Mouse (Mus musculus) neural tube, embryonic 11.5 days (tissue): ENCODE data around the gene Slc45a1. TPM values are rescaled to one million over a fixed set of nuclear protein-coding genes. Genes with fewer than 3 reads are reported as not detected.
"Not testable (repeated sequence)": the region's sequence is repeated elsewhere in the genome, so short reads cannot be mapped to it uniquely, and the experiment has no call there.

ENCODE experiments used
- ATAC-seq: fragments of 200-750 bp; cut with Nextera tagmentation; 2 replicates; pipeline ENCODE4 v1.8.0; 2017; ENCODE audit warnings: moderate number of reproducible peaks, mild to moderate bottlenecking, moderate TSS enrichment, moderate library complexity; ENCODE audit not compliant: insufficient read depth, low FRiP score, low TSS enrichment
- DNase-seq: peaks from one replicate; pipeline ENCODE4 v3.0.0-alpha.2; 2015; ENCODE audit warnings: low spot score
- H3K27ac ChIP-seq: fragments of 300-500 bp; sonication (generic); 2 replicates; pipeline ENCODE4 v1.5.1; 2014; ENCODE audit warnings: low read depth, mild to moderate bottlenecking, low read length
- H3K27me3 ChIP-seq: fragments of 300-500 bp; sonication (generic); 2 replicates; pipeline ENCODE4 v1.6.1; 2014; ENCODE audit warnings: mild to moderate bottlenecking, low read length, mixed read lengths; ENCODE audit not compliant: control insufficient read depth, insufficient read depth
- H3K36me3 ChIP-seq: fragments of 300-500 bp; sonication (generic); 2 replicates; pipeline ENCODE4 v1.6.1; 2014; ENCODE audit warnings: mild to moderate bottlenecking, low read length, moderate library complexity, mixed read lengths; ENCODE audit not compliant: control insufficient read depth, insufficient read depth
- H3K4me1 ChIP-seq: fragments of 300-500 bp; sonication (generic); 2 replicates; pipeline ENCODE4 v1.6.1; 2014; ENCODE audit warnings: low read length, mixed read lengths; ENCODE audit not compliant: control insufficient read depth, insufficient read depth
- H3K4me2 ChIP-seq: fragments of 300-500 bp; sonication (generic); 2 replicates; pipeline ENCODE4 v1.6.1; 2014; ENCODE audit warnings: low read depth, mild to moderate bottlenecking, moderate library complexity
- H3K4me3 ChIP-seq: fragments of 300-500 bp; sonication (generic); 2 replicates; pipeline ENCODE4 v1.5.1; 2014; ENCODE audit warnings: low read depth, low read length
- H3K9ac ChIP-seq: fragments of 300-500 bp; sonication (generic); 2 replicates; pipeline ENCODE4 v1.6.1; 2014; ENCODE audit warnings: mild to moderate bottlenecking, low read length
- H3K9me3 ChIP-seq: fragments of 300-500 bp; sonication (generic); 2 replicates; pipeline ENCODE4 v1.6.1; 2016; ENCODE audit warnings: low read length; ENCODE audit not compliant: control insufficient read depth
- WGBS: fragments of 180-500 bp; shearing (Covaris S2); extraction: QIAGEN DNeasy Blood & Tissue Kit; methylation state at CpG from one replicate; pipeline ENCODE4 v1.1.7; 2014; 5-methylcytosine and 5-hydroxymethylcytosine counted together
- polyA plus RNA-seq: library from polyadenylated mRNA; unstranded; fragments of >200 nt; fragmentation: Nextera tagmentation; extraction: Ambion mirVana; gene quantifications from 2 replicates; pipeline ENCODE4 v1.2.1, GENCODE M21; 2014

Gene Slc45a1
- polyA plus RNA-seq, 1 experiment from 2014 or later, result 8.8 TPM

DNA sequence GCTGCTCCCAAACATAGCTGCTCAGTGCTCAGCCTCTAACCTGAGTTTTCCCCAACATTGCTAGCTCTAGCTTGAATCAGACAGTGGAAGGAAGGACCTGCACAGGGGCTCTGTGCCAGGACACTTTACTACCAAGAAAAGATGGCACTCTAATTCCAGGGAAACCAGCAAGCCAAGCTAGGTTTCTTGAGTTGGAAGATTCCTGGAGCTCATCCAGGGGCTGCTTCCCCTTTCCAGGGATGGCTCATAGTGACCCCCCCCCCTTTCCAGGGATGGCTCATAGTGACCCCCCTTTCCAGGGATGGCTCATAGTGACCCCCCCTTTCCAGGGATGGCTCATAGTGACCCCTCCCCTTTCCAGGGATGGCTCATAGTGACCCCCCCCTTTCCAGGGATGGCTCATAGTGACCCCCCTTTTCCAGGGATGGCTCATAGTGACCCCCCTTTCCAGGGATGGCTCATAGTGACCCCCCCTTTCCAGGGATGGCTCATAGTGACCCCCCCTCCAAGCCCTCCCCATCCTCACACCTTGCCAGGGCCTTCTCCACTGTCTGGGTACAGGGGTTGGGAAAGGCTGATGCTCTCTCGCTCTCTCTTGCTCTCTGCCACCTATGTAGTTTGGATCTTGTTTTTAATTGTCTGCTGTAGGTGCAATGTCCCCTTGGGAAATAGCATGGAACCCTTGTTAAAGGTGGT is 48.5 kb downstream of the Slc45a1 start:
- whole genome bisulfite sequencing, result 100% methylated on average over 1 of the region's 1 CpGs
- ATAC-seq (no peak), DNase-seq (no peak)
- no peak overlapping the region for H3K4me3 ChIP-seq
- no peaks in the 10 kb centered on the region for H3K9me3 ChIP-seq
- H3K4me1 ChIP-seq, result peaks cover 18% of the 10 kb centered on the region
- H3K36me3 ChIP-seq, result no peaks in the 10 kb centered on the region
- no peak overlapping the region for H3K4me2 ChIP-seq
- no peak overlapping the region for H3K27ac ChIP-seq
- no peaks in the 10 kb centered on the region for H3K27me3 ChIP-seq
- no peak overlapping the region for H3K9ac ChIP-seq

DNA sequence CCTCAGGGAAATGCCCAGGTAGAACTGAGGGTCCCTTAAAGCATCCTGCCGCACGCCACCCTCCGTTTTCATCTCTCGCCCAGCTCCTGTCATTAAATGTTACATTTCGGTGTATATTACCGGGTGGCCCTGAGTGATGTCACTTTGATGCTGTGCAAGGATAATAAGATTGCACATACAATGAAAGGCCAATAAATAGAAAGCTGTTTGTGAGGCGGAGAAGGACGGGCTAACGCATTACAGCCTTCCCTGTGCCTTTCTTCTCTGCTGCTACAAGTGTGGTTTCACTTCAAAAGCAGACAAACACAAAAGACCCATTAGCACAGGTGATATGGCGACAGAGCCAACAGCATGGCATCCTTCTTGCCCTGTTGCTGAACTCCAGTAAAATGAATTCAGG is 50.5 kb downstream of the Slc45a1 start:
- ATAC-seq (no peak), DNase-seq (no peak)
- Histone ChIP-seq H3K27me3 (no peaks in the 10 kb centered on the region), H3K27ac (no peak overlapping the region), H3K36me3 (no peaks in the 10 kb centered on the region), H3K4me2 (no peak overlapping the region), H3K4me3 (no peak overlapping the region), H3K9ac (no peak overlapping the region), H3K9me3 (no peaks in the 10 kb centered on the region), H3K4me1 (peaks cover 11% of the 10 kb centered on the region)
- 78% methylated on average over 10 of the region's 10 CpGs for WGBS

DNA sequence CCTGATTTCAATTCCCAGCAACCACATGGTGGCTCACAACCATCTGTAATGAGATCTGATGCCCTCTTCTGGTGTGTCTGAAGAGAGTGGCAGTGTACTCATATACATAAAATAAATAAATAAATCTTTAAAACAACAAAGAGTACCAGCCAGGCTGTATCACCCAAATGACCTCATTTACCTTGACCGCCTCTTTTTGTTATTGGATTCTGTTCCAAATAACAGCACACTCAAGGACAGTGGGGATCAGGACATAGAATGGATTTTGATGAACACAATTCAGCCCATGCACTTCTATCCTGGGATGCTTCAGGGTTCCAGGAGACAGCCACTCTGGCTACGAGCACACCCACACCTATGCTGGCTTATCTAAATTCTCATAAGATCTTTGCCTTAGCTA is 51.5 kb downstream of the Slc45a1 start:
- not testable (repeated sequence) for H3K36me3 ChIP-seq, H3K9ac ChIP-seq, H3K27ac ChIP-seq, H3K27me3 ChIP-seq, DNase-seq, ATAC-seq, H3K4me1 ChIP-seq, H3K4me2 ChIP-seq, H3K4me3 ChIP-seq, H3K9me3 ChIP-seq
- 91% methylated on average over 2 of the region's 2 CpGs for WGBS

DNA sequence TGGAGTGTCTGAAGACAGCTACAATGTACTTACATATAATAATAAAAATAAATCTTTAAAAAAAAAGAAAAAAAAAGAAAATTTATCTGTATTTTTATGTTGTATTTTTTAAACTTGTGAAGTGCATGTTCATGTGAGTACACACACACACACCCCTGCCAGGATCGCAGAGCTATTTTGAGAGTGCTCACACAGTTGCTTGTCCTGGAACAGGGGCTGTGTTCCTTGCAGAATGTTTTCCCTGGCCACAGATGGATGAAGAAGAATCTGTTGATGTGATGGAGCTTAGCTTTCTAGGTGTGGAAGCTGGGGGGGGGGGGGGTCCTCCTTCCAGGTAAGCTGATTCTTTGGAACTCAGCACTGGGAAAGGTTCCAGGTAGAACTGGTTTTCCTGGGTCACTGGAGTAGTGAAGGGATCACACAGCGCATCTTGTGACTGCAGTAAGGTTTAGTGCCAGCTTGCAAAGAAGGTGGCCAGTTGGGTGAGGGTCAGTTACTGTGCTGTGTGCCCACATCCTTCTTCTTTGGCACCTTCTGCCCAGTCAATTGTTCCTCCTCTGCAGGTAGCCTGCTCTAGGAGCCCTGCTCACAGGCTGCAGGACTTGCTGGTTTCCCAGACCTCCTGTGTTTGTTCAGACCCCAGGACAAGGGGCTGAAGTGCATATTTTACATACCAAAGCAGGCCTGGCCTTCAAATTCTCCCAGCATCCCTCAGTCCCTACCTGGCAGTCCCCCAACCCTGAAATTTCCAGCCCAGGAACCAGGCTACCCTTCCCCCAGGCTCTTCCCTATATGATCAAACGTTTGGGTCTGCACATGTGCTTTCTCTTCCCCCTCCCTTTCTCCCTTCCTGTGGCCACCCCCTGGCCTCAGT is 52.6 kb downstream of the Slc45a1 start:
- no peak overlapping the region for H3K4me2 ChIP-seq
- no peak overlapping the region for H3K9ac ChIP-seq
- ATAC-seq (no peak), DNase-seq (no peak)
- H3K4me1 ChIP-seq, result no peaks in the 10 kb centered on the region
- H3K9me3 ChIP-seq, result no peaks in the 10 kb centered on the region
- no peaks in the 10 kb centered on the region for H3K36me3 ChIP-seq
- 77% methylated on average over 3 of the region's 3 CpGs for WGBS
- H3K27ac ChIP-seq, result no peak overlapping the region
- H3K27me3 ChIP-seq, result no peaks in the 10 kb centered on the region
- H3K4me3 ChIP-seq, result no peak overlapping the region

DNA sequence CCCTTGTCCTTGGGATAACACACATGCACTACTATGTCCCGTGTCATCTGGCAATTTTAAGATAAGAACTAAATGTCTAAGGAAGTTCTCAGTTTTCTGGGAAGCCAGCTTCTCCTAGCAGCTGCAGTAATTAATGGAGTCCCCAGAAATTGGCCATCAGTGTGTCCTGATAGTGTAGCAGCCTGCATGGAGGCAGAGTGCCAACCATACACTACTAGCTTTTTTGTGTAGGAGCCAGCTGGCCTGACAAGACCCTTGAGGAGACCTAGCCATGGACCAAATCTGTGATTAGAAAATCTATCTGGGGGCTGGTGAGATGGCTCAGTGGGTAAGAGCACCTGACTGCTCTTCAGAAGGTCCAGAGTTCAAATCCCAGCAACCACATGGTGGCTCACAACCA is 53.3 kb downstream of the Slc45a1 start:
- no peaks in the 10 kb centered on the region for H3K27me3 ChIP-seq

DNA sequence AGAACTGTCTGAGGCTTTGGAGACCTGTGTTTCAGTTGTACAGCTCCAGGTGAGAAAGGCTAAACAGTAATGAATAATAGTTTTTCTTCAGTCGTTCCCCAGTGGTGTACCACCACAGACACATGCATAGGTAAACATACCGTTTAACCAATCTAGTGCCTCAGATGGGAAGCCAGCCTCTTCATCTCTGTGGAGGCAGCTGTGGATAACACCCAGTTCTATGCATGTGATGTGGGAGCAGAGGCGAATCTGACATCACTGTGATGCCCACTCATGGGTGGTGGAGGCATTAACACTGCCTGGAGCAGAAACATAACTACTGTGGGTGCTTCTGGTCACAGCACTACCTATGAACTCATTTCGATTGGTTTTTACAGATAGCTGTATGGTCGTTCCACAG is 56.0 kb downstream of the Slc45a1 start:
- Histone ChIP-seq H3K4me3 (no peak overlapping the region), H3K27ac (no peak overlapping the region), H3K4me1 (no peaks in the 10 kb centered on the region), H3K36me3 (no peaks in the 10 kb centered on the region), H3K27me3 (no peaks in the 10 kb centered on the region), H3K9me3 (no peaks in the 10 kb centered on the region), H3K9ac (no peak overlapping the region), H3K4me2 (no peak overlapping the region)
- DNase-seq (no peak), ATAC-seq (no peak)
- WGBS, result 89% methylated on average over 5 of the region's 5 CpGs

More for the DNA sequence above, 53.3 kb downstream of the Slc45a1 start:
- DNase-seq (no peak), ATAC-seq (no peak)
- Histone ChIP-seq H3K36me3 (no peaks in the 10 kb centered on the region), H3K9me3 (no peaks in the 10 kb centered on the region), H3K4me1 (no peaks in the 10 kb centered on the region), H3K4me3 (no peak overlapping the region), H3K27ac (no peak overlapping the region), H3K4me2 (no peak overlapping the region), H3K9ac (no peak overlapping the region)
- 77% methylated on average over 1 of the region's 1 CpGs for WGBS

DNA sequence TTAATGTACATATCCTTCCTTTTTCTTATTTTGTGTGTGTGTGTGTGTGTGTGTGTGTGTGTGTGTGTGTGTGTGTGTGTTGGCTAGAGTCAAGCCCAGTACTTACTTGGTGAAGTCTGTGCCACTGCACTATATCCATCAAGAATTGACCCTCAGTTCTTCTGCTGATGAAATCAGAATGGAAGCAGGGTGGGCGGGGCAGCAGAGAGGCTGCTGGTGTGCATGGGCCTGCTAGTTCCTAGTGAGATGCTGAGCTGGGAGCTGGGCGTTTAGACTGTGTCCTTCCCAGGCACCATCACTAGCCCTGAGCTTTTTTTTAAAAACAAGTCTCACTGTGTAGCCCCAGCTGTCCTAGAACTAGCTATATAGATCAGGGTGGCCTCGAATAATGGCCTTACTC is 56.9 kb downstream of the Slc45a1 start:
- Histone ChIP-seq H3K27ac (no peak overlapping the region), H3K27me3 (no peaks in the 10 kb centered on the region), H3K36me3 (no peaks in the 10 kb centered on the region), H3K4me2 (no peak overlapping the region), H3K4me1 (0 out of 2 replicates have a peak, but pooled peaks cover 4% of the 10 kb centered on the region), H3K9me3 (no peaks in the 10 kb centered on the region), H3K4me3 (no peak overlapping the region), H3K9ac (no peak overlapping the region)
- ATAC-seq (no peak), DNase-seq (no peak)
- 77% methylated on average over 3 of the region's 3 CpGs for WGBS

DNA sequence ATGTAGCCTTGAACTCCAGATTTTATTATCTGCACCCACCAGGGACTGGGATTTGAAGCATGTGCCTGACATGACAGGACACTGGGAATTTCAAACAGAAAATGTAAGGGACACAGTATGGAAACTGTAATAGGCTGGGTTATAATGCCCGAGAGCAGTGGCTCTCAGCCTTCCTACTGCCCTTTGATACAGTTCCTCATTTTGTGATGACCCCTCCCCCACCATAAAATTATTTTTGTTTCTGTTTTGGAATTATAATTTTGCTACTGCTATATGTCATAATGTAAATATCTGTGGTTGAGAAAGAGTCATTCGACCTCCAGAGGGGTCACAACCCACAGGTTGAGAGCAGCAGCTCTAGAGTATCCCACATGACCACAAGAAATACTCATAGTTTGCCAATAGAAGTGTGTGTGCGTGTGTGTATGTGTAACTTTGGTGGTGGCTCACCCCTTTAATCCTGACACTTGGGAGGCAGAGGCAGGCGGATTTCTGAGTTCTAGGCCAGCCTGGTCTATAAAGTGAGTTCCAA is 57.6 kb downstream of the Slc45a1 start:
- no peak overlapping the region for H3K9ac ChIP-seq
- H3K36me3 ChIP-seq, result no peaks in the 10 kb centered on the region
- no peaks in the 10 kb centered on the region for H3K9me3 ChIP-seq
- H3K27me3 ChIP-seq, result no peaks in the 10 kb centered on the region
- ATAC-seq, result no peak
- H3K4me2 ChIP-seq, result no peak overlapping the region
- H3K4me3 ChIP-seq, result no peak overlapping the region
- H3K27ac ChIP-seq, result no peak overlapping the region
- 0 out of 2 replicates have a peak, but pooled peaks cover 4% of the 10 kb centered on the region for H3K4me1 ChIP-seq
- 95% methylated on average over 4 of the region's 4 CpGs for WGBS
- DNase-seq, result no peak
